Mouse (Mus musculus): Measurements from ENCODE around the gene Trabd2b. TPM values are rescaled to one million over a fixed set of nuclear protein-coding genes. Genes with fewer than 3 reads are reported as not detected.
A peak's percentile ranks its signal among the peaks of the same experiment; 100 is the strongest.

The Trabd2b gene
- total and polyA plus RNA-seq, 2 experiments from 2014 or later = 0.63 to 0.71 TPM

GRCm38 (mm10) chr4:114651606-114652005 lies 245.1 kb downstream of the Trabd2b start:
- no peak for TF ChIP-seq CTCF (IDR thresholded peaks at IDR 0.05; ENCODE audit: low read depth)
- Histone ChIP-seq H3K36me3 (ENCODE audit: insufficient read depth) (no peaks in the 10 kb centered on the region), H3K27ac (ENCODE audit: low read depth, low read length) (no peak overlapping the region), H3K4me3 (ENCODE audit: low read depth, low read length) (no peak overlapping the region), H3K9ac (no peak overlapping the region), H3K4me1 (ENCODE audit: insufficient read depth) (no peaks in the 10 kb centered on the region), H3K9me3 (ENCODE audit: low read length) (no peaks in the 10 kb centered on the region), H3K27me3 (ENCODE audit: insufficient read depth, low read length) (peaks cover 9% of the 10 kb centered on the region), H3K4me2 (ENCODE audit: low read depth) (no peak overlapping the region)
- ATAC-seq (no peak), DNase-seq (no peak)
- 45% methylated on average over 5 of the region's 5 CpGs for WGBS

- no peak overlapping the region for H3K4me2 ChIP-seq (ENCODE audit: low read depth)
- WGBS = 91% methylated on average over 4 of the region's 4 CpGs
- peaks cover 9% of the 10 kb centered on the region for H3K27me3 ChIP-seq (ENCODE audit: insufficient read depth, low read length)
- no peaks in the 10 kb centered on the region for H3K9me3 ChIP-seq (ENCODE audit: low read length)
- DNase-seq (no peak), ATAC-seq (no peak)
- TF ChIP-seq CTCF (IDR thresholded peaks at IDR 0.05; ENCODE audit: low read depth) = no peak
- H3K27ac ChIP-seq (ENCODE audit: low read depth, low read length) = no peak overlapping the region
- H3K36me3 ChIP-seq (ENCODE audit: insufficient read depth) = no peaks in the 10 kb centered on the region
- H3K9ac ChIP-seq = no peak overlapping the region
- no peak overlapping the region for H3K4me3 ChIP-seq (ENCODE audit: low read depth, low read length)
- no peaks in the 10 kb centered on the region for H3K4me1 ChIP-seq (ENCODE audit: insufficient read depth)
Measured at GRCm38 (mm10) chr4:114652400-114652799, 245.9 kb downstream of the Trabd2b start.

DNA sequence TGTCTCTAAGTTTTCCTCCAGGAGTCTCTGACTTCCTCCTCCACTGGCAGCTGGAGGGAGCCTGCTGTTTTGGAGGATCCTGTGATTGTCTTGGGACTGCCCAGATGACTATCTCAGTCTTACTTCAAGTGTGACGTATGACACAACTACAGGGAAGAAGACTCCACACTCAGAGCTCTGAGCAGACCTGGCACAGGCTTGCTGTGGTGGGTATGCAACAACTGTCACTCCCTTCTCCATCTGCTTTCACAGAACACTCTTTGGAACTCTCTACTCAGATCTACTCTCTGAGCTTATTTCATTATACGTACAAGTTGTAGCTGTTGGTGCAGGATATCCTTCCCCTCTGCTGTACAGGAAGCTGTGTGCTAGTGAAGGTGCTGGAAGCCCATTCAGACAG lies 251.4 kb downstream of the Trabd2b start:
- WGBS = 72% methylated on average over 2 of the region's 2 CpGs
- Histone ChIP-seq H3K4me3 (ENCODE audit: low read depth, low read length) (no peak overlapping the region), H3K4me2 (ENCODE audit: low read depth) (no peak overlapping the region), H3K4me1 (ENCODE audit: insufficient read depth) (no peaks in the 10 kb centered on the region), H3K27me3 (ENCODE audit: insufficient read depth, low read length) (peaks cover 15% of the 10 kb centered on the region), H3K36me3 (ENCODE audit: insufficient read depth) (no peaks in the 10 kb centered on the region), H3K27ac (ENCODE audit: low read depth, low read length) (no peak overlapping the region), H3K9me3 (ENCODE audit: low read length) (no peaks in the 10 kb centered on the region), H3K9ac (no peak overlapping the region)
- peak; percentile 50 for DNase-seq
- peak; percentile 76 for ATAC-seq
- TF ChIP-seq CTCF (IDR thresholded peaks at IDR 0.05; ENCODE audit: low read depth) = no peak

DNA sequence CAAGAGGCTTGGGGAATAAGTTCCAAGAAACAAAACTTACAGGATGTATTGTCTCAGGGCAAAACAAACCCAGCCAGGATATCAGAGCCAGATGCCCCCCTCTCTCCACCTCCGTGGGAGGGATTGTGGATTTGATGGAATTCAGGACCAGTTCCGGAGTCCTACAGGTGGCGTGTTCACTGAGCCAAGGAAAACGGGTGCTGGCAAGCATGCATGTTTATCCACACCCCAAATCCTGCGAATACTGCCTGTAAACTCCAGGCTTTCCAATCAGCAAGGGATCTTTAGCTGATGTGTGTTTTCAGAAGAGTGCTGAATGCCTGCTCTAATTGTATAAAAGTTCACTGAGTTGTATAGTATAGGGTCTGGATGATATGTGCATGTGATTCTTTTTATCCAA lies 253.4 kb downstream of the Trabd2b start:
- no peak for TF ChIP-seq CTCF (IDR thresholded peaks at IDR 0.05; ENCODE audit: low read depth)
- Histone ChIP-seq H3K9ac (no peak overlapping the region), H3K4me3 (ENCODE audit: low read depth, low read length) (no peak overlapping the region), H3K27ac (ENCODE audit: low read depth, low read length) (no peak overlapping the region), H3K4me2 (ENCODE audit: low read depth) (no peak overlapping the region), H3K27me3 (ENCODE audit: insufficient read depth, low read length) (peaks cover 32% of the 10 kb centered on the region), H3K4me1 (ENCODE audit: insufficient read depth) (no peaks in the 10 kb centered on the region), H3K36me3 (ENCODE audit: insufficient read depth) (no peaks in the 10 kb centered on the region), H3K9me3 (ENCODE audit: low read length) (no peaks in the 10 kb centered on the region)
- DNase-seq = no peak
- ATAC-seq = 0 out of 2 replicates have a peak, but pooled peaks have one; percentile 14
- WGBS = 38% methylated on average over 5 of the region's 5 CpGs

DNA sequence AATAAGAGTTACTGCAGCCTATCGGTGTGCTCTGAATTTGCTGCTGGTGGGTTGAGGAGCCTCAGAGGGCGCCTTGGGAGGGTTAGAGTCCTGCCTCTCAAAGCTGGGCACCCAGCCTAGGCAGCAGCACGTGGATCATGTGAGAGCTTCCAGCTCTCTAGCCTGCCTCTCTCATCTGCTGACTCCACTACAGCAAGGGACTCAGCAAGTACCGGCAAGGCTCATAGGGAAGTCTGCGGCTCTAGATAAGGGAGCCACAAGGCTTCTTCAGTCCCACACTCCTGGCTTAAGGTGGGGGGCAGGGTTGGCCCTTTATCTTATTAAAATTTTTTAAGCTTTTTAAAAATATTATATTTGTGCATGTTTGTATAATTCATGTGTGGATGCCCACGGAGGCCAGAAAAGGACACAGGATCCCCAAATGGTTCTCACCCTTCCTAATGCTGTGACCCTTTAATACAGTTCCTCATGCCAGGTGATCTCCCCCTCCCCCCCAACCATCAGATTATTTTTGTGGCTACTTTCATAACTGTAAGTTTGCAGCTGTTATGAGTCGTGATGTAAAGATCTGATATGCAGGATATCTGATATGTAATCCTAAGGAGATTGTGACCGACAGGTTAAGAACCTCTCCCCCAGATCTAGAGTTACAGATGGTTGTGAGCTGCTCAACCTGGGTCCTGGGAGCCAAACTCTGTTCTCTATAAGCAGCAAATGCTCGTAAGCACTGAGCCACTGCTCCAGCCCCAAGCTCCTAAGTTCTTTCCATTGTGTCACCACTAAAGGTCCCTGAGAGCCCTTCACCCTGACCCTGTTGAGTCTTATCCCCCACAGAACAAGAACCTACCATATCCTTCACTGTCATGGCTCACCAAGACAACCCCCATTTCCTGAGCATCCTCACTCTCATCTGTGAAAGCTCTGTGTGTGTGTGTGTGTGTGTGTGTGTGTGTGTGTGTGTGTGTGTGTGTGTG lies 257.8 kb downstream of the Trabd2b start:
- H3K36me3 ChIP-seq (ENCODE audit: insufficient read depth) = no peaks in the 10 kb centered on the region
- no peak overlapping the region for H3K4me2 ChIP-seq (ENCODE audit: low read depth)
- DNase-seq (no peak), ATAC-seq (no peak)
- H3K9ac ChIP-seq = no peak overlapping the region
- H3K27me3 ChIP-seq (ENCODE audit: insufficient read depth, low read length) = peaks cover 63% of the 10 kb centered on the region
- no peak overlapping the region for H3K27ac ChIP-seq (ENCODE audit: low read depth, low read length)
- TF ChIP-seq CTCF (IDR thresholded peaks at IDR 0.05; ENCODE audit: low read depth) = no peak
- H3K4me1 ChIP-seq (ENCODE audit: insufficient read depth) = no peaks in the 10 kb centered on the region
- no peaks in the 10 kb centered on the region for H3K9me3 ChIP-seq (ENCODE audit: low read length)
- WGBS = 68% methylated on average over 9 of the region's 9 CpGs
- H3K4me3 ChIP-seq (ENCODE audit: low read depth, low read length) = no peak overlapping the region

Other genes starting within 250 kb of the Trabd2b start
- gene Skint11, start 243.3 kb upstream of the Trabd2b start, total RNA-seq (2014; rRNA removed) = not detected in 2 replicates
- gene Skint11, start 243.3 kb upstream of the Trabd2b start, polyA plus RNA-seq (2015; fragmentation: Nextera tagmentation; extraction: Ambion mirVana) = not detected in 2 replicates

All from forebrain, postnatal 0 days (tissue).